Mouse (Mus musculus): ENCODE measurements around the gene Emc8.

Emc8 gene

DNA sequence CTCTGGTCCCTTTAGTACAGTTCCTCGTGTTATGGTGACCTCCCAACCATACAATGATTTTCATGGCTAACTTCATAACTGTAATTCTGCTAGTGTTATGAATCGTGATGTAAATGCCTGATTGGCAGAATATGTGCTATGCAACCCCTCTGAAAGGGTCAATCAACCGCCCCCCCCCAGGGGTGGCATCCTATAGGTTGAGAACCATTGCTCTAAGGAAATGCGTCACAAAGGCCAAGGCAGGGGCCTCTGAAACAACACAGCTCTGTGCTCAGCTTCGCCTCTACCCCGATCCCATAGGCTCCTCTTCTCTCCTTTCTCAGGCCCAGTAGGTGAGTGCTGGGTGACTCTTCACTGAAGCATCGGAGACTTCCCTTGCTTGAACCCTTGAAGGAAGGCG is 17.2 kb upstream of the Emc8 start:
- DNase-seq (ENCODE audit: low read depth, low spot score), result no peak

DNA sequence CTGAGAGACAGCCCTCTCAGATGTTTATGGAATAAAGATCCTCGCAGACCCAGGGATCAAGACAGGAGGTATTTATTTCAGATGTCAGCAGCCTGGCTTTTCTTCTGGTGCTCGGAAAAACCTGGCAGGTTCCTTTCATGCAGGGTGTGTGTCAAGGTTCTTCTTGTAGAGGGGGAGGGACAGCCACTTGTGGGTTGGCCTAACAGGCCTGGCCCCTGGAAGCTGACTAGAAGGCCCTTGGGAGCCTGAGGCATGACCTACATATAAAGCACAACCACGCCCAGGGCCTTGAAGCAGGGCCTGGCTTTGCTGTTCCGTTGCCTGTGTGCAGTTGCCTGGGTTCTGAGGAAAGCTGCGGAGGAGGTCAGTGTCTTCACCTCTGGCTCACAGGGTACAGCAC is 16.7 kb upstream of the Emc8 start:
- no peak for DNase-seq (ENCODE audit: low read depth, low spot score)

DNA sequence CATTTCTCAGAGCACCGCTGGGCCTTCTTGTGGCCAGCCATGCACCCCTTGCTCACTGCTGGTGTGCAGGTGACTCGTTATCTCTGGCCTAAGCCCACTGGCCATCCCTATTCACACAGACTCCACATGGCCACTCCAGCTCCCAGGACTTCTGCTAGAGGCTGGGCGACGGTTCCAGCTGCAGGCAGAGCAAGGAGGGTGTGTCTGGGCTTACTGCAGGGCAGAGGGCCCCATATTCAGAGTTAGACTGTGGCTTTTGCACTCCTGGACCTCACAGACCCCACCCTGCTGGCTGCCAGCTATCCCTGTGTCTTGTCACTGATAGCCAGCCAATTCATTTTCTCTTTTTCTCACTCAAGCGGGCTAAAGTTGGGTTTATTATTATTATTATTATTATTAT is 15.7 kb upstream of the Emc8 start:
- DNase-seq (ENCODE audit: low read depth, low spot score), result no peak

DNA sequence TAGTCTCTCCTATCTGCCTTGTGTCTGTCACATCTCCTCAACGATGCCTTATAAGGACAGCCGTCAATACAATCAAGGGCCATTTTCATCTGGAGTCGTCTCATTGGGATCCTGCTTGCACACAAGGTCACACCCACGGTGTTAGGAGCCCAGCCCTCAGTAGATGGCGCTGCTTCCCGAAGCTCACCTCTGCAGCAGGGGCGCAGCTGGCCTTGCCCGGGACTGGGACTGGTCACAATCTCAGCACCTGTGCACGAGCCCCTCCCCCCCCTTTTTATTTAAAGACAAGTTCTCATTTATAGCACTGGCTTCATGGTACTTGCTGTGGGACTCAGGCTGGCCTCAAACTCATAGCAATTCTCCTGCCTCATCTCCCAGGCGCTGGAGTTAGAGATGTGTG is 15.2 kb upstream of the Emc8 start:
- DNase-seq (ENCODE audit: low read depth, low spot score), result peak; percentile 16

DNA sequence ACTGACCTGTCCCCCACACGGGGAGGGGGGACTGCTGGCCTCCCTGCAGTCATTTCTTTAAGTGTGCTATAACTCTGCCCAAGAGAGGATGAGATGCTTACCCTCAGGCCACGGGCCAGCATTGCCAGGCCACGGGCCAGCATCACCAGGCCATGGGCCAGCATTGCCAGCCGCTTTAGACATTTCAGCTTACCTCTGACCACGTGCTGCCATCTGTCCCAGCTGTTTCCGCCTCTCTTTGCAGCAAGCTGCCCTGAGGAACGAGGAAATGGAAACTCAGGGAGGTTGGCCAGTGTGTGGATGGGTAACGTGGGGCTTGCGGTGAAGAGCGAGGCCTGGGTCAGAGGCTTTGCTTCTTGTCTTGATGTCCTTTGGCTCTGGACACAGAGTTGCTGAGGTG is 12.7 kb upstream of the Emc8 start:
- no peak for DNase-seq (ENCODE audit: low read depth, low spot score)

DNA sequence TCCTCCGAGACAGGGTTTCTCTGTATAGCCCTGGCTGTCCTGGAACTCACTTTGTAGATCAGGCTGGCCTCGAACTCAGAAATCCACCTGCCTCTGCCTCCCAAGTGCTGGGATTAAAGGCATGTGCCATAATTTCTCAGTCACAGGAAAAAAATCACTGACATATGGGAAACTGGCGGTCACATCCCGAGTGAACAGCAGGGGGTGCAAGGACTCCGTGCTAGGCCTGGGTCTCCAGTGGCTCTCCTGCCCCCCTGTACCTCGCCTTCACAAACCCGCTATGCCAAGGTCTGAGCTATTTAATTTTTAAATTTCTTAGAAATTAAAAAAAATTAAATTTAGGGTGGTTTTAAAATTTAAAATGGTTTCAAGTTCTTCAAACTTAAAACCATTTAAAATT is 12.0 kb upstream of the Emc8 start:
- DNase-seq (ENCODE audit: low read depth, low spot score), result peak; percentile 22

DNA sequence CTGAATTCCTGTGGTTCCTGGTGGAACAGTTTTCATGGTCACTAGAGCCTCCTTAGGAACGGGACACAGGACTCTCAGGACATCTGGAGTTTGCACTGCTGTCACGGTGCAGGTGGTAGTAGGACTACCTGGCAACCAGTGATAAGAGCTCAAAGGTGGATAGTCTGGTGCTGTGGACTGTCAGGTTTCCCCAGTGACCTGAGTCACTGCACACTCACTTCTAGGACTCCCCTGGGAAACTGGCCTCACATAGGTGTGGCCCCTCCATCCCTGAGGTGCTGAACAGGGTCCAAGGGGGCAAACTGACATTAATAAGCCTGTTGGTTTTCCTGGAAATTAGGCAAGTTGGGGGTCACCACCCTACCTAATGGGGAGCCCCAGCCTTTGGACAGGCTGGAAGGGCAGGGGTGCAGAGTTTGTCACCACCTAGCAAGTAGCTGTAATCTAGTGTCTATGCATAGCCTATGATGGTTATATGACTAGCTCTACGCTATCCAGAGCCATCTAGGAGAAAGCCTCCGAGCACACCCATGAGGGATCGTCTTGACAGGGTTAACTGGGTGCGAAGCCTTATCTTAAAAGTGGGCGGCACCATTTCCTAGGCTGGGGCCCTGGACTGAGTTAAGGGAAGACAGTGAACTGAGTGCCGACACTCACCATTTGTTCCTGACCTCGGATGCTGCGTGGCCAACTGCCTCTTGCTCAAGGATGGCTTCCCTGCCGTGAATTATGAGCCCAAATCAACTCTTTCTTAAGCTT is 11.4 kb upstream of the Emc8 start:
- DNase-seq (ENCODE audit: low read depth, low spot score), result no peak

DNA sequence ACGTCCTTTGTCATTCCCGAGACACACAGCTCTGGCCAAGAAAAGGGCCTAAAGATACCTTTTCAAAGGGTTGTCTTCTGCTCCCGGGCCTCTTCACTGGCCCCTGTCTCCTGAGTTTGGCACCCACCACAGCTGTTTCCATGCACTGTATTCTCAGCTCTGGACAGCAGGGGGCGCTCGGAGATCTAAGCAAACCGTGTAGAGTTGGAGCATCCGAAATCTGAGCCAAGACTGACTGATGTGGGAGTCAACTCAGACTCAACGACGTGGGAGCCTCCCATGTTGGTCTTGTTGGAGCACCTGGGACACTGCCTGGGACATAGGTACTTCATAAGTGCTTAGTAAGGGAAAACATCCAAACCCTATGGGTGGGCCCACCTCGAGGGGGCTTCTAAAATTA is 10.1 kb upstream of the Emc8 start:
- DNase-seq (ENCODE audit: low read depth, low spot score), result peak; percentile 82

DNA sequence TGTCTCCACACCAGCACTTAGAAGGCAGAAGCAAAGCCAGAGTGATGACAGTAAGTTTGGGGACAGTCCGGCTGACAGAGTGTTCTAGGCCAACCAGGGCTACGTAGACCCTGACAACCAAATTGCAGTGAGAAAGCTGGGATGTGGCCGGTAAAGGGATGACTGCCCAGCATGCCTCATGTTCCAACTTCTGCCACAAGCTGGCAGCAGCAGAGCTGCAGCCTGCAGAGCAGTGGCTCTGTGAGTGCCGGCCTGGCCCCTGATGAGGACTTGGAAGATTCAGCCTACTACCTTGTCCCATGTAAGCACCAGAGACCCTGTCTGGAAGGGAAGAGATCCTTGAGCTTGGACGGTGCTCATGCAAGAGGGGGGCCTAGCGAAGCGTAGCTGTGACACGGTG is 7.3 kb upstream of the Emc8 start:
- peak; percentile 6 for DNase-seq (ENCODE audit: low read depth, low spot score)

DNA sequence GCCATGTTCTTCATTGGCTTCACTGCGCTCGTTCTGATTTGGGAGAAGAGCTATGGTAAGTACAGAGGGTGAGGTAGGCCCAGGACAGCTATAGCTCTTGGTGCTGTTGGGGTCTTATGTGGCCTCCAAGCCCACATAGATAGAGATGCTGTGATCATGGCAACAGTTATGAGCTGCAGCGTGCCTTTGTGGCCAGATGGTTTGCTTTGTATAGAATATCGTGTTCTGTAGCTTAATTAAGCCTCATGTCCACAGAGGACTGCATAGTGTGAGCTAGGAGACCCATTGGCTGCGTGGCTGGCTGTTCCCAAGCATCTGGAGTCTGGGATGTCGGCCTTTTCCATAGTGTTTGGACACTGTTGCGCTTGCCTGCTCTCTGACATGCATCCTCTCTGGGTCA is 4.9 kb upstream of the Emc8 start:
- no peak for DNase-seq (ENCODE audit: low read depth, low spot score)

DNA sequence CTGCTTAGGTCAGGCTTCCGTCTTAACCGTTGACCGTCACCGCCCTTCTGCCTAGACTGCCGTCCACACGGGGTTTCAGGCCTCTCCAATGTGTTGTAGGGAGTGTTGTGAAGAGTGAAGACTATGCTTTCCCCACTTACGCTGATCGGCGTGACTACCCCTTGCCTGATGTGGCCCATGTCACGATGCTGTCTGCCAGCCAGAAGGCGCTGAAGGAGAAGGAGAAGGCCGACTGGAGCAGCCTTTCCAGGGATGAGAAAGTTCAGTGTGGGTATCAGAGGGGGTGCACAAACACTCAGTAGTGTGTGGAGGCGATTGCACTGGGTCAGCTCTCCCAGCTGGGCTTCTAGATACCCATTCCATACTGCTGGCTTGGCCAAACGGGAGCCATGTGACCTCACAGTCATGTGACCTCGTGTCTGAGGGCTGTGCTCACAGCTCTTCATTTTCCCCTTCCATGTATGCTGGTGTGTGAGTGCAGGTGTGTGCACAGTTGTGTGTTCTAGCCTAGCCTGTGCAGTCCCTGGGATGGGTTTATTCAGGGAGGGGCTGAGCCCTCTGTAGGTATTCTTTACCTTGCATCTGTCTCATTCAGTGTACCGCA is 4.4 kb upstream of the Emc8 start:
- DNase-seq (ENCODE audit: low read depth, low spot score), result no peak

DNA sequence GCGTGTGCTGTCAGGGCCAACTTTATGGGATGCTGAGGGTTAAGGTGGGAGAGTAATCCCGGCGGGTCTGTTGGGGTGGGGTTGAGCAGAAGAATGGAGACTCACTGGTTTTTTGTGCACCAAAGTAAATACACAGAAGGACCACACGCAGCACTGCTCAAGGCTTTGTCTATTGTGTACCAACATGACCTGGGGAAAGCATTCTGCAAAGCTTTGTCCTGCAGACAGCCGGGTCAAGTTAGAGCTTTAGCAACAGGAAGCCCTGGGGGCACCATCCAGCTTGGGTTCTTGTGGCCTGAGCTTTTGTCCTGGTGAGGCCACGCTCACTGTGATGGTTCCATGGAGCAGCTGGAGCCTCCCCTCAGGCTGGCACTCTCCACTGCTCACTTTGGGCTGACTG is 3.4 kb upstream of the Emc8 start:
- DNase-seq (ENCODE audit: low read depth, low spot score), result no peak

DNA sequence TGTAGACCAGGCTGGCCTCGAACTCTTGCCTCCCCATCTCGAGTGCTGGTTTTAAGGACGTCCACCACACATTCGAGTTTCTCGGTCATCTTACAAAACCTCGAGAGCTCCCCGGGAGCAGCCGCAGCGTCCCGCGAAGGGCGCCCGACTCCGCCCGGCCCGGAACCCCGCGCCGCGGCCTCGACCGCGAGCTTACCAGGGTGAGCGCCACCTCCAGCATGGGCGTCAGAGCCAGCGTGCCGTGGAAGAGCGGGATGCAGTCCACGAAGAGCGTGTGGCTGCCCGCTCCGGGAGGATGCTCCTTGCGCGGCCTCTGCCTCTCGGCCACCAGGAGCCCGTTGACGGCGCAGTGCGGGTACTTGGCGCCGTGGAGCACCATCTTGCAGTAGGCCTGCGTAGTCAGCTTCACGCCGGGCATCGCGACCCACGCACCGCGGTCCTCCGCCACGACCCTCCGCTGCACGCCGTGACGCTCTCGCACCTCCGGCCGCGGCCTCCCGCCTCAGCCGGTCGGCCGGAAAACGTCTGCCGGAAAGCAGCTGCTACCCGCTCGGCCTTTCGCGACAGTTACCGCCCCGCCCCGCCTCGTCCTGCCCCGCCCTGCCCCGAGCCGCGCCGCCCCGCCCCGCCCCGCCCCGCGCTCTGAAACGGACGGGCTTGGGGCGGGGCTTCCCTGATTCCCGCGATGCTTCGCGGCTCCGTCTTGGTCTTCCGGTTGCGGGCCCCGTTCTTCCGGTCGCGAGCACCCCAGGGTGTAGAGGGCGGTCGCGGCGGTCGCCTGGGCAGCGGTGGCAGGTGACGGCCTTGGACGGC is 606 bp downstream of the Emc8 start, which contains the start of the genes Gm27021 and Cox4i1:
Gene Gm27021, minus strand, starts transcription at position 519 of the 813 bp plus-strand sequence.
Gene Cox4i1, plus strand, starts transcription at position 662 of the 813 bp plus-strand sequence.
- DNase-seq (ENCODE audit: low read depth, low spot score), result peak; percentile 83

DNA sequence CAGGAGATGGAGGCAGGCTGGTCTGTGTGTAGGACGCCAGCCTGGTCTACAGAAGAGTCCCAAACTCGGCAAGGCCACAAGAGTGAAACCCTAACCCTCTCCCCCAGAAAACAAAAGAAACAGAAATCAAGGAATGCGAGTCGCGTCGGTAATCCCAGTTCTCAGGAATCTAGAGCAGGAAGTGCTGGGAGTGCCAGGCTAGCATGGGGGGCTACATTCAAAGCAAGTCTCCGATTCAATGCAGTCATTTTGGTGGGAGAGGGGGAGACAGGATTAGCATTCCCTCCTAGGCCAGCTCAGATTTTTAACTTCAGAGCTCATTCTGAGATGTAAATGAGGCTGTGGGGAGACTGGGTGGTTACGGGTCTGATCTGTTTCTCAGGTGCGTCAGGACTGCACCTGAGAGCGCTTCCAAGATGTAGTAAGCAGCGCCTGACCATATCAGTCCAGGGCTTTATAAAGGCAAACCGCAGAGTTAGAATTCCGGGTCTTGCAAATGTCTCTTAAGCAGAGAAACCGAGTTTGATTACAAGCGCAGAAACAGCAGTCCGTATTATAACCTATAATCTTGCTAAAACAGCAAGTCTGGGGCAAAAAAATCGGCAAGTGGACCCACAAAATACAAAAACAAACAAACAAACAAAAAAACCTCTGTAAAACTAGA is 1.4 kb downstream of the Emc8 start:
- no peak for DNase-seq (ENCODE audit: low read depth, low spot score)

DNA sequence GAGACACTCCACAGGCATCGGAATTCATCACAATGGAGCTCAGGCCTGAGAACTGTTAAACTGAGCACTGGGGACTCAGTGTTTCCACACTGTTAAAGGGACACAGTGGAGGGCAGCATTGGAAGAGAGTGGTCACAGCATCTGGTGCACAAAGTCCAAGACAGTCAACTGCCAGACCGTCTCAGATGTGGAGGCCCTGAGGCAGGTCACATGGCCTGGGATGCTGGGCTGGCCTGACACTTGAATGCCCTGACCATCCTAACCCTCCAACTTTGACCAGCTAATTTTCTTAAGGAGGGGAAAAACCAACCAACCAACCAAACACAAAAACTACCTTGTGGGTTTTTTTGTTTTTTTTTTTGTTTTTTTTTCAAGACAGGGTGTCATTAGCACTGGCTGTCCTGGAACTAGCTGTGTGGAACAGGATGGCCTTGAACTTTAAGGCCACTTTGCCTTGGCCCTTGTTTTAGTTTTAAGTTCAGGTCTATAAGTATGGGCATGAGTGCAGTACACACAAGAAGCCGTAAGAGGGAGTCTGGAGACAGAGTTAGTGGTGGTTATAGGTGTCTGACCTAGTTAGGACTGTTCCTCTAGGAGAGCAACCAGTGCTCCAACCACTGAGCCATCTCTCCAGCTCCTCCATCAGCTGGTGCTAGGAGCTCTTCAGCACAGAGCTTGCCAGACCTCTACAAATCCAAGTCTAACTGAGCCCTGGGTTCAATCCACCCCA is 2.5 kb downstream of the Emc8 start:
- peak; percentile 63 for DNase-seq (ENCODE audit: low read depth, low spot score)

DNA sequence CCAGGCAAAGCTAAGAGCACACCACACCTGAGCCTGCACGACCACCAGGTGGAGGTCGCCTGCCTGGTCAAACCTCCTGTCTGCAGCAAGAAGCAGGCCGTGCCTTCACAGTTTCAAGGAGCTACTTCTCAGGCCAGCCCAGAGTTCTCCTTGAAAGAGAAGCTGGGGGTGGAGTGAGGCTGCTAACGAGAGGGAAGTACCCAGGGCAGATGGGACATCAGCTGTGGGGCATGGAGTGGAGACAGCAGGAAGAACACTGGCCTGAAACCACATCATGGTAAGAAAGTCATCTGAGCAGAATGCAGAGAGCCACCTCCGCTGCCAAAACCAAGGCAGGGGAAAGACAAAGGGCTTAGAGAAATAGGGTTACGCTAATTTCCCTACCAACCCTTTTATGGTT is 3.8 kb downstream of the Emc8 start:
- no peak for DNase-seq (ENCODE audit: low read depth, low spot score)

DNA sequence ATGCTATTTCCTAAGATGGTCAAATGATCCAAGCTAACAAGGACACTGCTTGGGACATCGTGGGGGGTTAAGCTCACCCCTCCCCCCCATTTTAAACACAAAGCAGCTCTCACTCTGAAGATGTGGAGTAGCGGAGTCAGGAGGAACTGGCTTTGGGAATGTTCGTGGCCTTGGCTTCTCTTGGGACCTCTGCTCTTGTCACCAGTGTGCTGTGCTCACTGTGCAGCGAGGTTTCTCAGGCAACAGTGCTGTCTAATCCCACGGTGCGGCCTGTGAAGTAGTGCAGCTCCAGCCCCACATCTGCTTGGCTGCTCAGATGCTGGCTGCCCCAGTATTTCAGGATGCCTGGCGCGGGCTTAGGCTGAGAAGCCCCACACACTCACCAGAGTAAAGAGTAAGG is 11.0 kb downstream of the Emc8 start:
- no peak for DNase-seq (ENCODE audit: low read depth, low spot score)

DNA sequence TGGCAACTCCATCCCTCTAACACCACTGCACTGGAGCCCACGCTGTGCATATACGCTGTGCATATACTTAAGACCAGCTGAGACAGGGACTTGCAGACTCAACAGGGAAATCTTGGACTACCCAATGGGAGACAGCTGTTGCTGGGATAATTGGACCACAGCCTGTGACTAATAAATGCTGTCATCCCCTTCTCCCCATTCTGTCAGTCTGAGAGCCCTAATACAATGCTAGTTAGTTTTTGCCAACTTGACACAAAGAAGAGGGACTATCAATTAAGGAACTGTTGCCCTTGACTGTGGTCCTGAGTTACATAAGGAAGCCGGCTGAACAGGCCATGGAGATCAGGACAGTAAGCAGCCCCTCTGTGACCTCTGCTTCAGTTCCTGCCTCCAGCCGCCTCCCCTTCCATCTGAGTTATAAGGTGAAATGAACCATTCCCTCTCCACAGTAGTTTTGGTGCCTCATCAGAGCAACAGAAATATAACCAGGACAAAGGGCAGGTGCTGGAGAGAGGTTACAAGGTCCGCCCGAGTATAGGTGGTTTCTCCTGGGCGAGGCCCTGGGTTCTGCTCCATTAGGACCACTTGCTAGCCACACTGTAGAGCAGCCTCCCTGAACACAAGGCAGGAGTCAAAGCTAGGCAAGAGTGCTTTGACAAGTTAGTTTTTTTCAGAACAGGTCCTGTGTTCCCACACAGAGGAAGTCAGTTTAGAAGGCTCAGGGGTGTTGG is 11.9 kb downstream of the Emc8 start:
- DNase-seq (ENCODE audit: low read depth, low spot score), result no peak

DNA sequence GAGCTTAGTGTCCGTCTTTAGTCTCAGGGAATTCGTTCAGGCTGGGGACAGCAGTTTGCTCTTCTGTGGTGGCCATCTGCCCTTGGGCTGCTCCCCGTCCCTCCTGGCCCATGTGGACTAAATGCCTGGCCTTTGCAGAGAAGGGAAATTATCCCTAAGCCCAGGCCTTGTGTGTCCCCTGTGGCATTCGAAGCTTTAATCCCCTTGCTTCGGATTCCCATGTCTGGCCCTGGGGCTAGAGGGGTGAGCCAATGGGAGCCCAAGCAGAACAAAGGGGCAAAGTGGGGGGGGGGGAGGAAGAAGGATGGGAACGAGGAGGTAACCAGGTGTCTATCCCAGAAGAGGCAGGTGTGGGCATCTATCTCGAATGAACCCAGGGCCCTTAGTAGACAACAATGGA is 20.8 kb downstream of the Emc8 start, which contains the start of gene 1190005I06Rik:
Gene 1190005I06Rik, minus strand, starts transcription at position 101 of the 400 bp plus-strand sequence.
- no peak for DNase-seq (ENCODE audit: low read depth, low spot score)

DNA sequence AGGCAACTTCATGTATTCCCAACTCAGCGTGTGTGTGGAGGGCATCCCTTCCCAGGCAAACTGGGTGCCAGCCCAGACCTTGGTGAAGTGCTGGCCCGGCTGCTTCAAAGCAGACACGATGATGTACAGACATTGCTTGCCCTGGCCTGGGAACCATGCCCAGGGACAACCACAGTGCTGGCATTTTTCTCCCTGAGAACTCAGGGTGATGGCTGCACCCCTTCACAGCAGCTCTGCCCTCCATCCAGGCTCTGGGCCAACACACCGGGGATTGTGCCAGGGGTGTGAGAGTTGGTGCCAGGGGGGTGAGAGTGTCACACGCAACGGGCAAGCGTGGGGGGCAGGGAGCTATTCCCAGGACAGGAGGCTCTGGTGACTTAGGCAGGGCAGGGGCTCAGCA is 23.7 kb downstream of the Emc8 start:
- peak; percentile 66 for DNase-seq (ENCODE audit: low read depth, low spot score)
